Mouse (Mus musculus) hematopoietic stem cell, adult 5-6 weeks (primary cell): Measurements from ENCODE around the gene A26c2. TPM values are rescaled to one million over a fixed set of nuclear protein-coding genes. Genes with fewer than 3 reads are reported as not detected.

ENCODE experiments used
- ATAC-seq, 2 experiments: fragments of 125-278 bp in 1 of 2; replicated peaks in 1 of 2; 2 replicates each; pipeline ENCODE4 v1.8.0; 2016 to 2017; ENCODE audit warnings: inconsistent platforms in 2 of 2, mild to moderate bottlenecking in 2 of 2, moderate number of reproducible peaks in 2 of 2, low read depth in 1 of 2, moderate TSS enrichment in 1 of 2; ENCODE audit not compliant: low FRiP score in 2 of 2, poor library complexity in 2 of 2, severe bottlenecking in 2 of 2, insufficient read depth in 1 of 2, low TSS enrichment in 1 of 2
- total RNA-seq: library from RNA; stranded (forward); fragments of 172-1452, 232-1000 nt; gene quantifications from 2 replicates; pipeline ENCODE4 v1.2.3, GENCODE M21; 2017

A26c2 gene
- total RNA-seq = not detected in 2 replicates

- no peak for ATAC-seq
These were observed at the start of gene A26c2 for GRCm38 (mm10) chr7:62823573-62823972. TSS of gene A26c2 (minus strand) at chr7:62823673.

GRCm38 (mm10) chr7:62851471-62851870 lies 28.0 kb upstream of the A26c2 start:
- ATAC-seq = no peak
